Mouse (Mus musculus) thymus, postnatal 25 days (tissue): ENCODE measurements around the gene 5430419D17Rik.

Source experiments
- DNase-seq: peaks from one replicate; pipeline ENCODE4 v3.0.0; 2022

Gene 5430419D17Rik

DNA sequence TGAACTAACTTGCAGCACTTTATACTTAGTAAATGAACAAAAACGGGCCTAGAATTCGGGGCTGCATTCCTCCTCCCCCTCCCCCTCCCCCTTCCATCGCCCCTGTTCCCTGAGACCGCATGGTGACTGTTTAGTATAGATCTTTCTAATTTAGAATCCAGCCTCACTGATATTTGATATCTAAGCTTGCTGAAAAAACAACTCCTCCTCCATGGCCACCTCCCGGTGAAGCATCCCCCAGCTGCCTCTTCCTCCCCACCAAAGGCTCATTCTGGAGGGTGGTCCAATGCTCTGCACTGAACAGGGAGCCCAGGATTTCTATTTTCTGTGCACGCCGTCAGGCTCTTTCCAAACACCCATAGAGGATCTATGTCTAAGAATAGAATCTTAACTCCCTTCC lies 144.1 kb downstream of the 5430419D17Rik start:
- no peak for DNase-seq

DNA sequence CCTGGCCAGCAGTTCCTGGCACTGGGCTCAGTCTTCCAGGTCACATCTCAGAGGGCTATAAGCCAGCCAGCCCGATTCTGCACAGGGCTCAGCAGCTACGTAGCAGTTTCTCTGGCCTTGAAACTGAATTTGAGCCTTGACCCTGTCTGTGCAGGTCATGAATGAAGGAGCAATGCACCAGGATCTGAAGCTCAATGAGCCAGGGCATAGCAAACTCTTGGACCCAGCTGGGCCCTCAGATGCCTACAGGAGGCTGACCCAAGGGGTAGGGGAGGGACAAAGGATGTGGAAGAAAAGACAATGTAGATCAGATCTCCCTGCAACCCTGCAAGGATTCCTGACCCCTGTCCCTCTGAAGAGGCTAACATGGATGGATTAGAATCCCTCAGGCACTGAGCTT lies 148.0 kb downstream of the 5430419D17Rik start, which contains the start of gene Cuzd1:
Gene Cuzd1, minus strand, starts transcription at position 101 of the 400 bp plus-strand sequence.
- no peak for DNase-seq

DNA sequence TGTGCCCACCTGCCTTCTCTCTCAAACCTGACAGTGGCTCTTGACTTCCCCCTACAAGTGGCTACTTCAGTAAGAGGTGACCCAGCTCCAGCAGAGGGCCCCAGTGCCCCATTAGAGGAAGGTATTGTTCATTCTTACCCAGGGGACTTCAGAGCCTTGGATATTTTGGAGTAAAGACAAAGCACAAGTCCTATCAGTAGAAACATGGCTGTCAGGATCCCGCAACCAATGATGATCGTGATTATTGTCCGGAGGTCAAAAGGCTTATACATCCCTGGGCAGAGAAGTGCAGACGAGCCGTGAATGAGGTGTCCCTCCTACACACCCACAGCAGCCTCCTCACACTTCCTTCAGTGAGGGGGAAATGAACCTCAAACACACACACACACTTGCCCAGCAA lies 152.9 kb downstream of the 5430419D17Rik start:
- no peak for DNase-seq

DNA sequence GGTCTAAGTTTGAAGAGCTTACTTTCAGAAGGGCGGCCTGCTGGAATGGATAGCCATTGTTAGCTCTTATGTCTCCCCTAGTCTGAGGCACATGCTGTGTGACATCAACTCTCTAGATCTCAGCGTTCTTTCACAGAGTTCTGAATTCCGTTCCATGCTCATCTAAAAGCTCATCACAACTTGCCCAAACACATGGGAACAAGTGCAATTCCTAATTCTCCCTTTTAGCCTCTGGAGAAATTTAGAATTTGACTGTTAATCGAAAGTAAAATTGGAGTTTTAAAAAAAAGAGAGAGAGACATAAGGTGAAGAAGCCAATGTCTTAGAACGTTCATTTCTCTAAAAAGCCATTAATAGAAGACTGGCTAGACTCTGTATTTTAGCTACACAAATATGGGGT lies 155.2 kb downstream of the 5430419D17Rik start, which contains the start of gene Fam24b:
Gene Fam24b, minus strand, starts transcription at position 101 of the 400 bp plus-strand sequence.
- no peak for DNase-seq

DNA sequence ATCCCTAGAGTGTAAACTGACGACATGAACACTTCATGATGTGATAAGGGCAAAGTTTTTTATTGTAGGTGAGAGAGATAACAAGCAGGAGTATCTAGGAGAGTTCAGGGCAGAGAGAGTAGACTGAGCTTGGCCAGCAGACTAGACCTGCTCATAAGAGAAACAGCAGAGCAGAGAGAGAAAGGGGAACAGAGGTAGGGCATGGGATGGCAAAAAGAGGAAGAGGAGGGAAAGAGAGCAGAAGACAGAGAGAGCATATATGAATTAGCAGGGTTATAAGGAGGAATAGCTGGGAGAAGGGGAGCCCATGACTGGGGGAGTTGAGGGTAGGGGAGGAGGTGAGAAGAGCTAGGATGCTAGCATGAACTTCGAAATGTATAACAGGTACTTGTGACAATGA lies 157.5 kb downstream of the 5430419D17Rik start:
- DNase-seq: no peak

DNA sequence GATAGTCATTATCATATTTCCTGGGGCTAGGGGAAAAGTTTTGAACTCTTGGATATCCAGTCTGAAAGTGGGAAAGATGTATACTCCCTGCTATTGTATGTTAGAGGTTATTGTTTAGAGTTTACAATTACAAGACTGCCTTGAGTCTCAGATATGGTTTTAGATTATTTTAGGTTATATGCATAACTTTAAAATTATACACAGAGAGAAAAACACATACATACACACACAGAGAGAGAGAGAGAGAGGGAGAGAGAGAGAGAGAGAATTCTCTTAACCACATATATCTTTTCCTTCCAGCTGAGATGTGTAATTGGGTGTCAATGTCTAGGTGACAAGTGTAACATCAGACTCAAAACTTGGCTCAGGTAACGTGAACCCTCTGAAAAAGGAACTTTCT lies 159.4 kb downstream of the 5430419D17Rik start, which contains the start of gene Fam24a:
Gene Fam24a, plus strand, starts transcription at position 301 of the 400 bp plus-strand sequence.
- DNase-seq: no peak

DNA sequence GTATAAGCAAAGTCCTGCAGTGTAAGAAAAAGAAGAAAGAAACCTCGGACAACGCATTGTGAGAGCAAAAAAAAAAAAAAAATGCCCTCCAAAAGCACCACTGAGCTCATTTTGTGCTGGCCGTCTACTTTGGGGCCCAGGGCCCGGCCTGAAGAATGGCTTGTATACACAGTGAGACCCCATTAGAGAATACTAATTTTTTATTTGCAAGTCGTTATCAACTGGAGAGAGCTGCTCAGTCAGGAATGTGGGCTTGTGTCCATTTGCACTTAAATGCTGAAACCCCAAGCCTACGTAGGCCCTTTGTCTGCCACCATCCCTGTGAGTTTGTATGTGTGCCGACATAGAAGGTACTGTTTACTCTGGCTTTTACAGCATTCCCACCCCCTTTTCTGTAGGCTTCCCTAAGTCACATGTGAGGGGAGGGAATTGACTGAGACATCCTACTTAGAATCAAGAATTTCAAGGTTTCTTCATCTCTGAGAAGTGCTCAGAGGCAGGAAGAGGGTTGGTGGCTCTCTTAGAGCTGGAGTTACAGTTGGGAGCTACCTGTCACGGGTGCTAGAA lies 163.4 kb downstream of the 5430419D17Rik start:
- no peak for DNase-seq

DNA sequence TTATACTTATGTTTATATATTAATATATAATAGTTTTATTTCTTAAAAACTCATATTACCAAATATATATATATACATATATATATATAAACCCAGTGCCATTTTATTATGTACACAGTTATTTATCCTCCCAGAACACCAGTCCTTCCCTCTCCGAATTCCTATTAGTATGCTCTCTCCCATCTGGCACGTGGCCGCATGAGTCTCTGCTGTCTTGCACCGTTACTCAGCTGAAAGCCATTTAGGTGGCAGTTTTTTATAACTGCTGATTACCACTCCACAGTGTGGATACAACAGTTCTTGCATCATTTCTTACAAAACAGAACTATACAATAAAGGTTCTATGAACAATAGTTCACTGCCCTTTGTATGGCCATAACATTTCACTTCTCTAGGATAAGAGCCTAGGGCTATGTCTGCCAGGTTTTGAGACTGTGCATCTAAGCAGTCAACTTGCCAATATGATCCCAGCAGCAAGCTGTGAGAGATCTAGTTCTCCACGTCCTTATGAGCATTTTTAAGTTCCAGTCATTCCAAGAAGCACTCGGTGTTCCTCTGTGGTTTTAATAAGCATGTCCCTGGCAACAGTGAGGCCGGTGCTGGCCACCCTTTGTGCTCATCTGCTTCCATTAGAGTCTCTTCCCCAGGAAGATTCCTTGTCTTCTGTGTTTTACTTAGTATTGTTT lies 171.8 kb downstream of the 5430419D17Rik start:
- no peak for DNase-seq
